Mouse (Mus musculus) heart, embryonic 15.5 days (tissue): ENCODE measurements at regions not wholly inside any gene's neighbourhood (a gene's known extent, or its start where the extent isn't known, plus 50 kb on each side); places are given as distances from the start of the nearest gene placed in this dataset.

ENCODE experiments used
- ATAC-seq: fragments of 200-750 bp; cut with Nextera tagmentation; replicated peaks from 2 replicates; pipeline ENCODE4 v1.8.0; 2017; ENCODE audit warnings: low read depth, moderate TSS enrichment; ENCODE audit not compliant: insufficient number of reproducible peaks, insufficient read depth, low FRiP score
- H3K27ac ChIP-seq: fragments of 300-500 bp; sonication (generic); 2 replicates; pipeline ENCODE4 v1.5.1; 2015; ENCODE audit warnings: mild to moderate bottlenecking, inconsistent platforms
- H3K27me3 ChIP-seq: fragments of 300-500 bp; sonication (generic); 2 replicates; pipeline ENCODE4 v1.6.1; 2015; ENCODE audit warnings: inconsistent platforms
- H3K36me3 ChIP-seq: fragments of 300-500 bp; sonication (generic); 2 replicates; pipeline ENCODE4 v1.6.1; 2015; ENCODE audit warnings: mild to moderate bottlenecking, inconsistent platforms
- H3K4me1 ChIP-seq: fragments of 300-500 bp; sonication (generic); replicated peaks from 2 replicates; pipeline ENCODE4 v1.6.1; 2015; ENCODE audit warnings: inconsistent platforms
- H3K4me2 ChIP-seq: fragments of 300-500 bp; sonication (generic); 2 replicates; pipeline ENCODE4 v1.6.1; 2015; ENCODE audit warnings: inconsistent platforms, mild to moderate bottlenecking, moderate library complexity
- H3K4me3 ChIP-seq: fragments of 300-500 bp; sonication (generic); 2 replicates; pipeline ENCODE4 v1.5.1; 2015; ENCODE audit warnings: mild to moderate bottlenecking, inconsistent platforms
- H3K9ac ChIP-seq: fragments of 300-500 bp; sonication (generic); 2 replicates; pipeline ENCODE4 v1.6.1; 2015; ENCODE audit warnings: mild to moderate bottlenecking, inconsistent platforms
- H3K9me3 ChIP-seq: fragments of 300-500 bp; sonication (generic); replicated peaks from 2 replicates; pipeline ENCODE4 v1.6.1; 2016; ENCODE audit warnings: inconsistent platforms
- WGBS: fragments of 180-500 bp; shearing (Covaris S2); methylation state at CpG from one replicate; pipeline ENCODE4 v1.1.7; 2015; ENCODE audit warnings: mixed read lengths; 5-methylcytosine and 5-hydroxymethylcytosine counted together

DNA sequence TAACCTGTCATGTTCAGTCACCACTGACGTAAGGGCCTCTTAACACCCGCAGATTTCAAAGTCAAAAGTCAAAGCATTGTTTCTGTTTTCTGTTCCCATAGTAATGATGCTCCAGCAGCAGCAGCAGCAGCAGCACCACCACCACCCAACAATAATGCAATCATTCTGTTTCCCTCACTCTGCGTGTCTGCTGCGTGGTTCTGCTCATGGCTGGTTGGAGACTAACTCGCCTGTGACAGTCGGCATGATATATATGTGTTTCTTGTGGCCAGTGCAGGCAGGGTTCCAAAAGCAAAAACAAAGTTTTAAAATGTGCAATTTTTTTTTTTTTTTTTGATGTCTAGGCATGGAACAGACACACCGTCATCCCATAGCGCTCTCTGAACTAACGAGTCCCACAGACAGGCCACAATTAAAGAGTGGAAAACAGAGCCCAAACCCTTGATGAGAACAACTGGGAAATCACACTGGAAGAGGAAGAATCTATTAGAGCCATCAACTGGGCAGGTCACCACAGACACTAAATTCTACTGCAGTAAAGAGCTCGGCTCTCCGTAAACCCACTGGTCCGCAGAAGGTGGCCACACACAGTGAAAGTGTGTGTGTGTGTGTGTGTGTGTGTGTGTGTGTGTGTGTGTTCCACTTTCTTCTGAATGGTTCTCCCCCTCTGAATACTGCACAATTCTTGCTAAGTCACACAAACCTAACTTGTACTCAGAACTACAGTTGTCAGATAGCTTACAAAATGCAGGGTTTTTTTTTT lies 169.0 kb upstream of the Fat1 start:
- H3K4me2 ChIP-seq = no peak overlapping the region
- no peaks in the 10 kb centered on the region for H3K9me3 ChIP-seq
- no peak for ATAC-seq
- H3K4me3 ChIP-seq = no peak overlapping the region
- 68% methylated on average over 12 of the region's 12 CpGs for WGBS
- H3K9ac ChIP-seq = no peak overlapping the region
- H3K27ac ChIP-seq = no peak overlapping the region
- no peaks in the 10 kb centered on the region for H3K36me3 ChIP-seq
- no peaks in the 10 kb centered on the region for H3K27me3 ChIP-seq
- no peaks in the 10 kb centered on the region for H3K4me1 ChIP-seq

DNA sequence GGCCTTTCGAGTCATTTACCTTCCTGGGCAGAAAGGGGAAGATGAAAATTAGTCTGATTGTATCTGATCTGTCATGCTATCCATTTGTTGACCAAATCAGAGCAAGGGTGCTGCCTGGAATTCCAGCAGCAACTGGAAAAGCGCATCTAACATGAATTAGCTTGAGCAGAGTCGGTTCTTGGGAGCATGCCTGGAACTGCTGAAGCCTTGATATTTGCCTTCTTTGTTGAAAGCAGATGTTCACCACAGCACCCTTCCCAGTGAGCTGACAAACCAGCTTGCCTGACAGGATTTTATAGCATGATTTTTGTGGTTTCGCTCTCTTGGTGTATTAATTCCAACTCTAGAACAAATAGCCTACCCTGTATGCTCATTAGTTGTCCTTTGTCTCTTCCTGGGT lies 168.0 kb upstream of the Fat1 start:
- no peaks in the 10 kb centered on the region for H3K36me3 ChIP-seq
- H3K9me3 ChIP-seq = no peaks in the 10 kb centered on the region
- ATAC-seq = no peak
- no peaks in the 10 kb centered on the region for H3K4me1 ChIP-seq
- no peak overlapping the region for H3K27ac ChIP-seq
- no peak overlapping the region for H3K9ac ChIP-seq
- 72% methylated on average over 4 of the region's 4 CpGs for WGBS
- H3K4me2 ChIP-seq = no peak overlapping the region
- H3K27me3 ChIP-seq = no peaks in the 10 kb centered on the region
- no peak overlapping the region for H3K4me3 ChIP-seq

DNA sequence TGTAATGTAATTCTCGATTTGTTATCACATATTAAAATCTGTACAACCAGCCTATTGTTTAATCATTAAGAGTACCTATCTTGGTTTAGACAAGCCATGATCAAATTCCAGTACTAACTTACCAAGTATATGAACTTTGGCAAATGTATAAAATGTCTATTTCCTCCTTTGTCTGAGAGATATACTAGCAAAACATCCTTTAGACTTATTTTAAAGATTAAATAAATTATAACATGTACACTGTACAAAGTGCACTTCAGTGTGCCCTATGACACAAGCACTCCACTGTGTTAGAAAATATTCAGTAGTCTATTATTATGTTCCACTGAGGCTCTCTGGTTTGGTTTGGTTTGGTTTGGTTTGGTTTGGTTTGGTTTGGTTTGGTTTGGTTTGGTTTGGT lies 156.0 kb upstream of the Fat1 start:
- Histone ChIP-seq H3K36me3 (no peaks in the 10 kb centered on the region), H3K27me3 (no peaks in the 10 kb centered on the region), H3K27ac (no peak overlapping the region), H3K4me3 (no peak overlapping the region), H3K9me3 (no peaks in the 10 kb centered on the region), H3K9ac (no peak overlapping the region), H3K4me2 (no peak overlapping the region), H3K4me1 (no peaks in the 10 kb centered on the region; the same call in 1 of the 2 replicates)
- no peak for ATAC-seq
- 80% methylated on average over 1 of the region's 1 CpGs for WGBS

DNA sequence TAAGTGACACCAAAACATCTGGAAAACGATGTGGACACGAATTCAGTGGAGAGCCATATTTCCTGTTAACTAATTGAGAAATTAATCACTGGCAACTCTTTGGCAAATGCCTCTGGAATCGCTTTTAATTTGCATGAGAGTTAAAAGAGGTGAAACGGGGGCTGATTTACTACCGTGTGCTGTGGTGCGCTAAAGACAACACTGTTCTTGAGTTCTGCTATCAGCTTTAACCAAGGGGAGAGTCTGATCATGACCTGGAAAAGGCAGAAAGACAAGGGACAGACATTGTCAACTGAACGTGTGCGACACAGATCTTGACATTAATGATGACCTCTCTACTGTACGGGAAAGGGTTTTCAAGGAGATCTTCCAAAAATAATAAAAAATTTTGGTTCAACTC lies 152.8 kb upstream of the Fat1 start:
- H3K27ac ChIP-seq = no peak overlapping the region
- H3K27me3 ChIP-seq = no peaks in the 10 kb centered on the region
- no peak overlapping the region for H3K4me3 ChIP-seq
- no peaks in the 10 kb centered on the region; the same call in 1 of the 2 replicates for H3K4me1 ChIP-seq
- 82% methylated on average over 9 of the region's 9 CpGs for WGBS
- no peaks in the 10 kb centered on the region for H3K36me3 ChIP-seq
- no peaks in the 10 kb centered on the region for H3K9me3 ChIP-seq
- no peak for ATAC-seq
- H3K4me2 ChIP-seq = no peak overlapping the region
- H3K9ac ChIP-seq = no peak overlapping the region

GRCm38 (mm10) chr8:44785161-44785560 lies 150.1 kb upstream of the Fat1 start:
- ATAC-seq = no peak
- Histone ChIP-seq H3K9ac (no peak overlapping the region), H3K27ac (no peak overlapping the region), H3K4me3 (no peak overlapping the region), H3K4me1 (no peaks in the 10 kb centered on the region; the same call in 1 of the 2 replicates), H3K4me2 (no peak overlapping the region), H3K27me3 (no peaks in the 10 kb centered on the region), H3K36me3 (no peaks in the 10 kb centered on the region), H3K9me3 (no peaks in the 10 kb centered on the region)
- WGBS = 79% methylated on average over 8 of the region's 8 CpGs

- no peaks in the 10 kb centered on the region for H3K4me1 ChIP-seq
- no peak overlapping the region for H3K9ac ChIP-seq
- H3K4me2 ChIP-seq = no peak overlapping the region
- H3K9me3 ChIP-seq = no peaks in the 10 kb centered on the region
- 48% methylated on average over 5 of the region's 5 CpGs for WGBS
- H3K36me3 ChIP-seq = no peaks in the 10 kb centered on the region
- ATAC-seq = no peak
- H3K27ac ChIP-seq = no peak overlapping the region
- H3K4me3 ChIP-seq = no peak overlapping the region
- H3K27me3 ChIP-seq = no peaks in the 10 kb centered on the region
Measured at GRCm38 (mm10) chr8:44786740-44787139, 148.5 kb upstream of the Fat1 start.

GRCm38 (mm10) chr8:44788290-44788689 lies 147.0 kb upstream of the Fat1 start:
- Histone ChIP-seq H3K27me3 (no peaks in the 10 kb centered on the region), H3K4me1 (no peaks in the 10 kb centered on the region), H3K9ac (no peak overlapping the region), H3K36me3 (no peaks in the 10 kb centered on the region), H3K9me3 (no peaks in the 10 kb centered on the region), H3K4me3 (no peak overlapping the region), H3K4me2 (no peak overlapping the region), H3K27ac (no peak overlapping the region)
- WGBS = 85% methylated on average over 3 of the region's 3 CpGs
- no peak for ATAC-seq

DNA sequence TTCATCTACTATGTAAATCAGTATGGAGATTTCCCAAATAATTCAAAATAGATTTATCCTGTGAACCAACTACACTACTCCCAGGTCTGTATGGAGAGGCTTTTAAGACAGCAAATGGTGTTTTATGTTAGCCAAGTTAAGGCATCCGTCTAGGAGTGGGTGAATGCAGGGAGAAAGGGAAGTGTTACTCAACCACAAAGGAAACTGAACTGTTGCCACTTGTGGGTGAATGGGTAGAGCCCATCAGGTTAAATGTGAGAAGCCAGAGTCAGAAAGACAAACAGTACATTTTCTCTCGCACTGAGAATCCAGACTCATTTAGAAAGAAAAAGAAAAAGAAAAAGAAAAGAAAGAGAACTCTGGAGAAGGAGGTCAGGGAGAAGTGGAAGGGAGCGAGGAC lies 135.7 kb upstream of the Fat1 start:
- Histone ChIP-seq H3K4me3 (no peak overlapping the region), H3K4me1 (peaks cover 15% of the 10 kb centered on the region), H3K27me3 (no peaks in the 10 kb centered on the region), H3K9ac (no peak overlapping the region), H3K4me2 (no peak overlapping the region), H3K9me3 (no peaks in the 10 kb centered on the region), H3K36me3 (no peaks in the 10 kb centered on the region), H3K27ac (no peak overlapping the region)
- 75% methylated on average over 3 of the region's 3 CpGs for WGBS
- ATAC-seq = no peak

- Histone ChIP-seq H3K36me3 (no peaks in the 10 kb centered on the region), H3K9me3 (no peaks in the 10 kb centered on the region), H3K4me1 (peaks cover 17% of the 10 kb centered on the region), H3K27ac (peak overlapping the region; percentile 34; the same call in 1 of the 2 replicates), H3K9ac (no peak overlapping the region), H3K4me3 (no peak overlapping the region), H3K4me2 (no peak overlapping the region), H3K27me3 (no peaks in the 10 kb centered on the region)
- WGBS = 13% methylated on average over 6 of the region's 6 CpGs
- no peak; the same call in 1 of the 2 replicates for ATAC-seq
Measured at GRCm38 (mm10) chr8:44800827-44801273, 134.4 kb upstream of the Fat1 start.

DNA sequence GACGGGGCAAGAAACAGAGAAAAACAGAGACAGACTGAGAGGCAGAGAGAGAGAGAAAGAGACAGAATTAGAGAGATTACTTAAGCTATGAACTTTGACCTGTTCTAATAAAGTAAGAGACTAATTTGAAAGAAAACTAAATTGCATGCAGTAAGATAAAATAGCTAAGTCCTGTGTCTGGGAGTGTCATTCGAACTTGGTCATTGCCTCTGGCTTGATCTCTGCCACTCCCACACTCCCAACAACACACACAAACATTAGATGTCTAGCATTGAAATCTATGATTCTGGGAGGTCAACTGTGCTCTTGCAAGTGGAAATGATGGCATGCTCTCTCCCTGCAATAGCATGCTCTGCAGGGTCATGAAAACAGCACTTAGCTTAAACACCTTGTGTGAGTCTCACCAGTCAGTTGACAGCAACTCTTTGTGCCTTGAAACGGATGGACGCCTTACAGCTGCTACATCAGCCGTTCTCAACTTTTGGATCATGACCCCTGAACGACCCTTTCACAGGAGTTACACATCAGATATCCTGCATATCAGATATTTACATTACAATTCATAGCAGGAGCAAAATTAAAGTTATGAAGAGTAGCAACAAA lies 133.5 kb upstream of the Fat1 start:
- H3K27ac ChIP-seq = no peak overlapping the region
- no peak for ATAC-seq
- H3K36me3 ChIP-seq = no peaks in the 10 kb centered on the region
- peaks cover 17% of the 10 kb centered on the region for H3K4me1 ChIP-seq
- H3K4me3 ChIP-seq = no peak overlapping the region
- no peaks in the 10 kb centered on the region for H3K27me3 ChIP-seq
- no peak overlapping the region for H3K4me2 ChIP-seq
- 53% methylated on average over 6 of the region's 6 CpGs for WGBS
- H3K9me3 ChIP-seq = no peaks in the 10 kb centered on the region
- H3K9ac ChIP-seq = no peak overlapping the region

DNA sequence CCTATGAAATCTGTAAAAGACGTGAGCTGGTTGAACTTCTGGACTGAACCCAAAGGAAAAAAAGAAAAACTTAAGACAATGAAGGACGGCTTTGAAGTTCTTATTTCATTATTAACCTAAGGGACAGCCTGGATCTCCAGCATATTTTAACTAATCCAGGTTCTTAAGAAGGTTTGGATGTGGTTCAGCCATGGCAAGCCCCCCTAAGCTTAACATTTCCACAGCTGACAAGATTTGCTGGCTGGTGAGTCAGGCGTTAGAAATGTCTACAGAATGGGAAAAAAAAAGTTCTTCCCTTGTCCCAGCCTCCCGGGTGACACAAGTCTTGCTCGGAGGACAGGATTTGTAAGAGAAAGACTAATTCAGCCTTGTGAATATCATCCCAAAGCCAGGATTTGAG lies 132.9 kb upstream of the Fat1 start:
- H3K27me3 ChIP-seq = no peaks in the 10 kb centered on the region
- no peak overlapping the region for H3K4me2 ChIP-seq
- H3K27ac ChIP-seq = no peak overlapping the region
- H3K9ac ChIP-seq = no peak overlapping the region
- H3K9me3 ChIP-seq = no peaks in the 10 kb centered on the region
- H3K36me3 ChIP-seq = no peaks in the 10 kb centered on the region
- ATAC-seq = no peak
- WGBS = 38% methylated on average over 5 of the region's 5 CpGs
- peaks cover 17% of the 10 kb centered on the region for H3K4me1 ChIP-seq
- no peak overlapping the region for H3K4me3 ChIP-seq
